Mouse (Mus musculus) bone marrow, adult 2 months (tissue): ENCODE data around the gene Hsd17b12.

Source experiments
- CTCF ChIP-seq: fragments of 200-500 bp; IDR thresholded peaks from 2 replicates; pipeline ENCODE4 v1.5.1; 2011; ENCODE audit warnings: low read length, control low read depth; ENCODE audit not compliant: control insufficient read depth, insufficient read depth
- POLR2A ChIP-seq: fragments of 200-500 bp; IDR thresholded peaks from 2 replicates; pipeline ENCODE4 v1.6.1; 2011; ENCODE audit warnings: low read depth, mild to moderate bottlenecking, control low read depth, low read length, borderline replicate concordance; ENCODE audit not compliant: control insufficient read depth

GRCm38 (mm10) chr2:94062791-94063190, 95.0 kb downstream of the Hsd17b12 start:
- TF ChIP-seq CTCF (no peak), POLR2A (no peak)
